Mouse (Mus musculus) cerebellum, adult 11-12 months (tissue): ENCODE measurements around the gene Prkca.

ENCODE experiments used
- DNase-seq: peaks from one replicate; pipeline ENCODE4 v3.0.0; 2022

The Prkca gene

GRCm38 (mm10) chr11:108257921-108258320, 85.8 kb downstream of the Prkca start:
- no peak for DNase-seq

DNA sequence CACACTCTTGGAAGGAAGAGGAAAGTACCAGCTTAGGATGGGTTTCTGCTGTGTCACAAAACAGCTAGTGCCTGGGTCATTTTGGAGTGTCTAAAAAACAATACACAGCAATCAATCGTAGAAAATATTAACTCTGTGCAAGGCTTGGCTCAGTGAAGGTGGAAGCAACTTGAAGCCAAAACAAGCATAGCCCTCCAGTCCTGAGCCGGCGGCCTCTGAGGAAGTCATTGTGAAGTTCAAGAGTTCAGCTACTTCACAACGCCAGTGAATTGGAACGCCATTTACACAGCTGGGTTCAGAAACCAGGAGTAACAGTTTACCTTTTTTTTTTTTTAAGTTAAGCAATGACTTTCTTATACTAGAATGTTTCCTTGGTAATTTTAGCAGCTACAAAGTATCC, 89.0 kb downstream of the Prkca start:
- no peak for DNase-seq

GRCm38 (mm10) chr11:108251924-108252775, 91.6 kb downstream of the Prkca start:
- no peak for DNase-seq

GRCm38 (mm10) chr11:108250829-108251637, 92.7 kb downstream of the Prkca start:
- no peak for DNase-seq

- no peak for DNase-seq
These were observed 93.5 kb downstream of the Prkca start for GRCm38 (mm10) chr11:108250146-108250635.

DNA sequence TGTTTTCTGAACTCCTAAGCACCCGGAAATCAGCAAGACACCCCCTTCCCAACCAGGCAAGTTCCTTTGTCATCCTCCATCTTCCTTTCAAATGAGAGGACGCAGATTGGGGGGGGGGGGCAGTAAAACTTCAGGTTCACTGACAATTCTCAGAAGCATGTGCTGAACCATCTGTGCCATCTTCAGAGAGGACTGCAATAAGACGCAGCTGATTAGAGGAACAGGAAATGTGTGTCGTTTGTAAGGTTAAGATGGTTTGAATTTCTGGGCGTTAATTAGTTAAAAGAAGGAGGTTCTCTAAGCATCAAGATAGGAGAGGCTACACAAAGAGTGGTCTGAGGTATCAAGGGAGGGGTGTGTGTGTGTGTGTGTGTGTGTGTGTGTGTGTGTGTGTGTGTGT, 94.2 kb downstream of the Prkca start:
- DNase-seq = no peak

- DNase-seq = no peak
These were observed 94.7 kb downstream of the Prkca start for GRCm38 (mm10) chr11:108249047-108249403.

- no peak for DNase-seq
These were observed 95.3 kb downstream of the Prkca start for GRCm38 (mm10) chr11:108248218-108249046.

GRCm38 (mm10) chr11:108247121-108247863, 96.4 kb downstream of the Prkca start:
- no peak for DNase-seq

DNA sequence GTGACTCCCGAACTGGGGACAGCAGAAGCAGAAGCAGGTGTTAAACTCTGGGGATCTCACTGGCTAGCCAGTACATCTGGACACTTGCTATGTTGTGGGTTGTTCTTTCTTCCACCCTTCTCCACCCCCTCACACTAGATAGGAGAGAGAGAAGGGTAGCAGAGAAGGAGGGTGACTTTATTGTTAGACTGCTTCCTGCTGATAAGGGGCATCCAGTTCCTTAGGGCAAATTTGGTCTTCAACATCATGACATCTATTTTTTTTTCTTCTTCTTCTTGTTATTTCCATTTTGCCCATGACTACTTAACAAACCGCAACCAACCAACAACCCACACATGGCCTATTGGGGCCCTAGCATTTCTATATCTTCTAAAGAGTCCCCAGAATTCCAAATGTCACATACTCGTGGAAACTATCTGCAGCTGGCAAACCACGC, 97.4 kb downstream of the Prkca start:
- DNase-seq = no peak

DNA sequence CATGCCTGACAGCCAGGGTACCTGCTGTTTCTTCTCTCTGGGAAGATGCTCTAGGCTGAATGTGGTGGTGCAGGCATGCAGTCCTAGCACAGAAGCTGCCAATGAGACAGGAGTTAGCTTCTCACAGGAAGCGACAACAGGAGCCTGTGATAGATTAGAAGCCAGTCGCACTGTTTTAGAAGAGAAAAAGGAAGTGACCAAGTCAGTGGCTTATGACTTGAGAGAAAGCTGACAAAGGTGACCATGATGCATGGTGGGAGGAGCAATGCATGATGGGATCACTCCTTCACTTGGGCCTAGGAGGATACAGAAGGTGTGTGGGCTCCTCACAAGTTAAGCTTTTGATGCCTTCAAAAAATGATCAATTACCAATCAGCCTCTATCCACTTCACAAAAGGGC, 99.5 kb downstream of the Prkca start:
- no peak for DNase-seq

- DNase-seq = no peak
These were observed 100.1 kb downstream of the Prkca start for GRCm38 (mm10) chr11:108243633-108244032.

DNA sequence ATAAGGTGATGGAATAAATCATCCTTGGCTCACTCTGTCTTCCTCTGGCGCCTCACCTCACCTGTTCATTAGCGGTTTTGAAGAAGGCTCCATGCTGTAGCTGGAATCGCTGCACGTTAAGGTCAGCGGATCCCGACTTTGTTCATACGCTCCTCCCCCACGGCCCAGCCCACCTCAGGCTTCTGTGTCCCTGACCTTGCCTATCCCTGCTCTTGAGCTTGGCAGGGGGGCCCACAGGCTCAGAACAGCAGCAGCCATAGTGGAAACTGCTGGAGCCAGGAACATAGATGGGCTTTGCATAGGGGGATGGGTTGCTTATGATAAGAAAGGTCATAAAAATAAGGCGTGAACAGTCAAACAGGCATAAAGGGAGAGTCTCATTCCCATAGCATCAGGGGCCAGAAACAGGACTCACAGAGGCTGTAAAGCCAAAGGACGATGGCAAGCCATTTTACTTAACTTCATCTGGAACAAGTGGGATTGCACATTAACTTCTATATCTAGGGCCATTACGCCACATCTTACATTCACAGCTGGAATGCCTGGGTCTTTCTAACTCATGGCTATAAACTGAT, 102.7 kb downstream of the Prkca start:
- DNase-seq = no peak

DNA sequence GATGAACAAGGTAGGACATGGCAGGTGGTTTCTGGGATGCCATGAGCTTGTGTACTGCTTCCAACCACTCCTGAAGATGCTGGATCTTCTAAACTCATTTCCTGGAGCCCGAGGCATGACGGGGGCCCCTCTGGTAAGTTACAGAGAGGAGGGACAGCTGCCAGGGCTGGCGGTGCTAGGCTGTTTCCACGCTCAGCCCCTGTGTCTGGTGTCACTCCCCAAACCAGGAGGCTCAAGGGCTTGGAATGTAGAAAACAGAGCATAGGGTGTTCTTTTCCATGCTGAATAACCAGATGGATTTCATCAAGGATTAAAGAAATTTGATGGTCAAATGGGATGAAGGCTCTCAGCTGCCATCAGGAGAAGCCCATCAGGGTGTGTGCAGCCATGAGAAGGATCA, 104.6 kb downstream of the Prkca start:
- no peak for DNase-seq

DNA sequence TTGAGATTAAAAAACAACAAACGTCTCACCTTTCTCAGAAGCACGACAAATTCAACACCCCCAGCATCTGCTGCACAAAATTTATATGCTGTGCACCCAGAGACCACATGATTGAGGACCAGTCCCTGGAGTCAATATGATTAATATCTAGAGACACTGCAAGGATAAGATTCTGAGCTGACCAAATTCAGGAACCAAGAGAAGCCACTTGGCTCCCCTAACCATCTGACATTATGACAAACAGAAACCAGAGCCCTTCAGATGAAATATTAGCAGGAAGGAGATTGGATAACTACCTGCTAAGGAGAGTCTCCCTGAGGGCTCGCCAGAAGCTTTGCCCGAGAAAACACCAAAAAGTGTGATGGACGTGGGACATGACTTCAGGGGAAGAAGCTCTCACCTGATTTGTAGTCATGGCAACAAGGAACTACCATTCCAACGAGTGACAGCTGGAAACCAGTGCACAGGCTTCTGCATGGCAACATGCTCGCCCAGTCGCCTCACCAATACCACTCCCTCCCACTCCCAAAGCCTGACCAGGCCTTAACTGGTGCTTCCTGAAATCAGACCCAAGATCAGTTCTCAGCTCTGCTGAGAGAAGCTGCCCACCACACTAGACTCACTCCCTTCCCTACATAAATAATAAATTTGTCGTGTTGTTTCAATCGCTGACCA, 106.8 kb downstream of the Prkca start:
- no peak for DNase-seq

DNA sequence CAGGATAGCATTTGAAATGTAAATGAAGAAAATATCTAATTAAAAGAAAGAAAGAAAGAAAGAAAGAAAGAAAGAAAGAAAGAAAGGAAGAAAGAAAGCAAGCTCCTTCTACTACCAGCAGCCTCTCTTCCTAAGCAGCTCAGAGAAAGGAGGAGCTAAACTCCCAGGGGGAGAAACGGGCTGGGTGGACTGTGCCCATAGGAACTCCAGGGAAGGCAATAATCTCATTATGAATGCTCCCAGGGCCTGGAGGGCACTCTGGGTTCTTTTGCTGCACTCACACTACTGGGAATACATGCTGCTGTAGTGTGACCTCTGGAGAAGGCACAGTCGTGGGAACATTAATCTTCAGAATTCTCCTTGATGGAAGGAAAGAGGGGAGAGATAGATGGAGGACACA, 107.5 kb downstream of the Prkca start:
- DNase-seq = no peak

DNA sequence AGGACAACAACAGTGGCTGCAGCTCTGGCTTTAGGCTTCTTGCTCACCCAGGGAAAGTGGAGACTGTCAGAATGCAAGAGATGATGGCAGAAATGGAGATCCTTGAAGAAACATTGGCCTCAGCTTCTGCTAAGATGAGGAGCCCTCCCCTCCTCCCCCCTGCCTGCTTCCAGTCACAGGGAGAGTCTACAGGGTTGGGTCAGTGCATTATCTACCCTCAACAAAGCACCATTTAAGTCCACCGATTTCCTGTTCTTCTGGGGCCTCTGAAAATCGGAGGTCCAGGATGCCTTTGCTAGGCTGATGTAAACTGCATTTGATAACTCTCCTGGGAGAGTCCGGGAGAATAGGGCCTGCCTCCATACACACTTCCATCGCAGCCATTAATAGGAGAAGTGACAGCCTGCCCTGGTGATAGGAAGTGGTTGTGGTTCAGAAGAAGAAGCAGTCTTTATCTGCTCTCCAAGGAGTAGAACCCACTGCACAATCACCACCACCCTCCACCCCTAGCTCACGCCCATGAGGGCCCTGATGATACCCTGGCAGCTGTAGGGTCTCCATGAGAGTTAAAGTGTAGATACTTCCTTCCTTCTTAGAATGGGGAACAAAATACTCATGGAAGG, 108.5 kb downstream of the Prkca start:
- DNase-seq = no peak

- no peak for DNase-seq
These were observed 110.7 kb downstream of the Prkca start for GRCm38 (mm10) chr11:108233015-108233414.

GRCm38 (mm10) chr11:108230101-108230500, 113.6 kb downstream of the Prkca start:
- no peak for DNase-seq

DNA sequence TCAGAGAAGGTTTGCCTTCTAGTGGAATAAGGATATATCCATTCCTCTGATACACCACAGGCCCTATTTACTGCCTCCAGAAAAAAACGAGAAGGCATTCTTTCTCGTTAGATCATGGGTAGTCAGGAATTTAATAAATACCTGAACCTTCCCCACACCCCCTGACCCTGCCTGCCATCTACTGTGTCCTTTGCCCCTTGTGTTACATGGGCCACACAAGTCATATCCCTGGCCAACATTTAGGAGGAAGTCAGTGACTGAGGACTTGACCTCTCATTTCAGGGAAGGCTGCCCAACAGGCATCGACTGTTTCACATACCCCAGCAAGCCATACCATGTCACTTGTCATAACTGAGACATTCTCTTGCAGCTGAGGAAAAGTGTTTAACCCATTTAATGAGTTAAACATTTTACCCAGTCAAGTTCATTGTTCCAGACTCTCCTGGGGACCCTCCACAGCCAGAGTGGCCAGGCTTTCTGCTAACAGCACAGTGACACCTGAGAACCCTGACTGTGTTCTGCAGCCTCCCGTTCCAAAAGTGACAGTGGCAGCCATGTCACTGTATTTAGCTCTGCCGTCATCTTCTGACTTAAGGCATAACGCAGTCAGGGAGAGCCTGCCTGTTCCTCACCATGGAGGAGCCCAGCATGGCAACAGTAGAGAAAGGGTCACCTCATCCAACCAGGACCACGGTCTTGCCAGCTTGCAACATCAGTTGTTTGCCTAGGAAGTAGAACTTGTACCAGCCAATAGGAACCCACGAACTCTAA, 114.4 kb downstream of the Prkca start:
- no peak for DNase-seq
